Mouse (Mus musculus): ENCODE data around the gene Fam160a1. TPM values are rescaled to one million over a fixed set of nuclear protein-coding genes. Genes with fewer than 3 reads are reported as not detected.
A peak's percentile ranks its signal among the peaks of the same experiment; 100 is the strongest.

Fam160a1 gene
- 10 to 100 TPM; 55.5 to 57.7 TPM for total RNA-seq (2021)
- long read RNA-seq, experiment 1, partial matches to known transcripts = 1 of 11 reads
- long read RNA-seq, experiment 1, other reads (novel, unspliced or antisense) = 7 of 11 reads
- long read RNA-seq, experiment 2, transcript Fam160a1-204 (4 exons, 3,242 nt) = major isoform, 6 of 26 reads
- long read RNA-seq, experiment 2, partial matches to known transcripts = 2 of 26 reads
- long read RNA-seq, experiment 2, other reads (novel, unspliced or antisense) = 18 of 26 reads

- DNase-seq = no peak
- intact Hi-C loops (cut with DNase I) = no loop called here
Observed at GRCm38 (mm10) chr3:85817191-85817590, at the start of gene Fam160a1. Gene Fam160a1, minus strand, starts transcription at chr3:85817291.

DNA sequence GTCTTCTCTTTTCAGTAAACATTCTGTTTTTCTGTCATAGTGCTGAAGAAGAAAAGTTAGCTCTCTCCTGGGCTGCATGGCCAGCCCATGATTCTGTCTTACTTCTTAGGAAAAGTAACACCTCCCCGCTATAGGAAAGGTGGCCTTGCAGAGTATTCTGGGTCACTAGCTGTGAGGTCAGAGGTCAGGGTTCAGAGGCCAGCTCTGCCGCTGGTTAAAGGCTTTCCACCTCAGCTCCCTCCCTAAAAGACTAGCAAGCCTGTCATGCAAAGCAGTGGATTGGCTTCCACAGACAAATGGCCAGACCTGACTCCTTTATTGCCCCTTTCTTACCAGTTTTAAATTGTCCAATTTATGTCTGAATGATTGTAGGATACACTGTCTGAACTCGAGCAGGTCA lies 46.9 kb upstream of the Fam160a1 start:
- intact Hi-C loops (cut with DNase I) = no loop called here
- DNase-seq = no peak

DNA sequence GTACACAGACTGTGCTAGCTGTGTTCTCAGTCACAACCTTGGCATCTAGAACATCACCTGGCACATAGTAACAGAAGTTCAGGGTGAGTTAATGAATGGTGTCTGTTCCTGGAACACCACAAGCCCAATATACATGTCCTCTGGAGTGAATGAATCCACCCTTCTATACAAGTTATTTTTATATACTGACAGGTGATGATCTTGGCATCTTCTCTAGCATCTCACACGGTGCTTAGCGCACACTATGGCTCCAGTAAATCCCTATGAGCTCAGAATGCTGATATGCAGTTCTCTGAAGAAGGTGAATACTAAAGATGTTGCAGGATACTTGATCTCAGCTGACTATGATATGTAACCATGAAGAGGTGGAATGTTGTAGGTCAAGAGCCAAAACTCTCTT lies 45.8 kb upstream of the Fam160a1 start:
- DNase-seq = no peak
- intact Hi-C loops (cut with DNase I) = no loop called here

DNA sequence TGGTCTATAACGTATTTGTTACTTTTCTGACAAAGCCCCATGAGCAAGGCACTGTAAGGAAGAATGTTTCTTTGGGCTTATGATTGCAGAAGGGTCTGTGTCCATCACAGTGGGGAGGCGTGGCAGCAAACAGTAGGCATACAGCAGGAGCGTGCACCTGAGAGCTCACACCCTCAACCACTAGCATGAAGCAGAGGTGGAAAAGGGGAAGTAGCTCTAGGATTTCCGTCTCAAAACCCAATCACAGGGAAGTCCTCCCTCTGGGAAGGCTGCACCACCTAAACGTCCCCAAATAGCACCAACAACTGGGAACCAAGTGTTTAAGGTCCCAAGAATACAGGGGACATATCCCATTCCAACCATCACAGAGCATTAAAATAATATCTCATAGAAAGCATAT lies 43.9 kb upstream of the Fam160a1 start:
- DNase-seq = no peak
- intact Hi-C loops (cut with DNase I) = no loop called here

DNA sequence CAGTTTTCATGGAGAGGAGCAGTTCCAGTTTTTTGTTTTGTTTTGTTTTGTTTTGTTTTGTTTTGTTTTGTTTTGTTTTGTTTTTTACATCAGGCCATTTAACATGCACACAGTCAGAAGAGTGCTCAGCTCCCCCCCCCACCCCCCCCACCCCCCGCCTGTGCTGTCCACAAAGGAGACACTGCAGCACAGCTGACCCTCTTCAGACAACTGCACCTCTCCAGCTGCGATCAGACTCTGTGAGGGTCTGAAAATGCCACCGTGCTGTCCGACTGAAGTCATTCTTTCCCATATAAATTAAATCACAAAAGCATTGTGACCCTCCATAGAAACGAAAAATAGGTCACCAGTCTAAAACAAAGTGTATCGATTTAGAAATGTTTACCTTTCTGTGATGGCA lies 42.2 kb upstream of the Fam160a1 start:
- DNase-seq = no peak
- intact Hi-C loops (cut with DNase I) = no loop called here

DNA sequence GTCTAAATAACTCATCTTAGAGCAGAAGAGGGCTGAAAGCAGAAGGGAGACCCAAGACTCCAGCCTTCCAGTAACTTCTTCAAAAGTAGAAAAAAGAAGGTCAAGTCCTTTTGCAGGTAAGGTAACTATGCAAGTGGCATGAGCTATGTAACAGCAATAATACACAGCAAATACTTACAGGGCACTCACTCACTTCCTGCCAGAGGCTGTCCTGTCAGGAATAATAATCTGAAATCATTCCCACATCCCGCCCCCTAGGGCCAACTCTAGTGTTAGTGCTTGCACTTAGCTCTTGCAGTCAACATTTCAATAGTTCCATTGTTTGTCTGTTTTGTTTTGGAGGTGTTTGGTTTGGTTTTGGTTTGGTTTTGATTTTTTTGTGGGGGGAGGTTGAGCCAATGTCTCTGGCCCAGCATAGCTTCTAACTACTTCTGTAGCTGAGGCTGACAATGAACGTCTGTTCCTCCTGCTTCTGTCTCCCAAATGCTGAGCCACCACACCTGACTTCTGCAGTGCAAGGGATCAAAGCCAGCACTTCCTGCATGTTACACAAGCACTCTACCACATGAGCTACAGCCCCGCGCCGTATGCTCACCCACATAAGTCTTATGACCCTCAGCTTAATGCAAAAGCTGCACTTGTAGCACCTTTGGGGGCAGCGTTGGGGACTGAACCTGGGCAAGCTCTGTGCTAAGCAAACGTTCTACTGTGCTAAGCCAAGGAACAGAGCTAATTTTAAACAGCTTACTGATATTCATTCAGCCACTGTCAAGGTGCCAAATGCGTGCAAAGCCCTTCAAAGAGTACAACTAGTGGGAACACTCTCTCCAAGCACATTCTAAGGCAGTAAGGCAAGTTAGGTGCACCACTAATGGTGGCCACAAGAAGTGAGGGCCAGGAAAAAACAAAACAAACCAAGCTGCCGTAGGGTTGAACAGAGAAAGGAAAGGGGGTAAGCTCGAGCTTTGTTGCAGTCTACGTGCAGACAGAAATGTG lies 41.3 kb upstream of the Fam160a1 start:
- intact Hi-C loops (cut with DNase I) = no loop called here
- DNase-seq = peak; percentile 27 to 38

- intact Hi-C loops (cut with DNase I) = no loop called here
- DNase-seq = no peak
Observed at GRCm38 (mm10) chr3:85857083-85857482, 40.0 kb upstream of the Fam160a1 start.

DNA sequence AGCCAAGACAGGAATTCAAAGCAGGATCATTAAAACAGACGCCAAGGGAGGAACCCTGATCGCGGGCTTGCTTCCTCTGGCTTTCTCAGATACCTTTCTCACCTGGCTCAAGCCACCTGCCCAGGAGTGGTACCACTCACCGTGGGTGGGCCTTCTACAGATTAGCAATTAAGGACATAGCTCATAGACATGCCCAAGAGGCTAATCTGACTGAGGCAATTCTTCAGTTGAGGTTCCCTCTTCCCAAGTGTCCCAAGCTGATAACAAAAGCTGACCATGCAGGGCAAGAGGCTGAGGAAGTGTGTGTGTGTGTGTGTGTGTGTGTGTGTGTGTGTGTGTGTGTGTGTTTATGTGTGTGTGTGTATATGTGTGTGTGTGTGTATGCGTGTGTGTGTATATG lies 38.9 kb upstream of the Fam160a1 start:
- intact Hi-C loops (cut with DNase I) = no loop called here
- DNase-seq = no peak

GRCm38 (mm10) chr3:85855043-85855442 lies 38.0 kb upstream of the Fam160a1 start:
- intact Hi-C loops (cut with DNase I) = no loop called here

DNA sequence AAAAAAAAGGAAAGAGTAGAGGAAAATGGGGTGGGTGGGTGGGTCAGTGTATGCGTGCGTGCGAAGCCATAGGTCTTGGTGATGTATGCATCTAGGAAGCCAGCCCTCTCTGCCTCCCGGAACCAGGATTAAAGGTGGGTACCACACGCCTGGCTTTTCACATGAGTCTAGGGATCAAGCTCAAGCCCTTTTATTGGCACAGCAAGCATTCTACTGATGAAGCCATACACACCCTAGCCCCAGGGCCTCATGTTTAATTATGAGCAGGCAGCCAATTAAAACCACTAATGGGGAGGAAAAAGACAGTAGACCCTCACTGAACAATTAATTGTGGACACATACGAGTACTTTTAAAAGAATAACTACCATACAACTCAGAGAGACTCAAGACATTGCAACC lies 37.1 kb upstream of the Fam160a1 start:
- DNase-seq = no peak
- intact Hi-C loops (cut with DNase I) = no loop called here

More at GRCm38 (mm10) chr3:85855043-85855442, 38.0 kb upstream of the Fam160a1 start:
- DNase-seq = no peak

DNA sequence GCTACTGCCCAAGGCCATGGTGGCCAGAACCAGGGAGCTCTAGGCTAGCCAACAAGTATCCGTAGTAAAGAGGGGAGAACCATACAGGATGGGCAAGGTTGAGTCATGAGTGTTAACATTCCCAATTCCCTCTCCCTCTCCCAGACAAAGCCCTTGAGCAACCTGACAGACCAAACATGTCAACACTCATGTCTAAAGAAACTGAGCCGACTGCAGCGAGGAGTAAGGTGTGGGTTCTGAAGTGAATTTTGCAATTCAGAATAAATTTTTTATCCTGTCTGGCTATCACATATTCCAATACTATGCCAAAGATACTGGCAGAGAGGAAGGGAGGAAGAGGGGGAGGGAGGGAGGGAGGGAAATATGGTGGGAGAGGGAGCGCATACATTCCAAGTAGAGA lies 36.6 kb upstream of the Fam160a1 start:
- DNase-seq = no peak
- intact Hi-C loops (cut with DNase I) = no loop called here

GRCm38 (mm10) chr3:85850079-85850478 lies 33.0 kb upstream of the Fam160a1 start:
- intact Hi-C loops (cut with DNase I) = no loop called here

DNA sequence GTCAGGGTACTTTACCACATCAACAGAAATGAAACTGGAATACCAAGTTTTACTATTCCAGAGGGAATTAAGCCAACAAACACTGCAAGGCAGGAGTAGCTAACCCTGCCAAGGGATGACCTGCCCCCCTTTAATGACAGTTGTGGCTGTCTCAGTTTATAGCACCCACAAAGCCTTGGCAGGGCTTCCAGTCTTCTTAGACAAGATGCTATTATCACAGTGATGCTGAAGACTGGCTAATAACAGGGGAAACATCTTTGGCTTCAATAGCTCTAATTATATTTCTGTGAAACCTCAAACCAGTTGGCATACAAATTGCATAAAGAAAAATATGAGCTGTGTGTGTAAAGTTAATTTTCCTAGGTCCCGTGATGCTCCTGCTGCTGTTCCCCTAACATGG lies 29.2 kb upstream of the Fam160a1 start:
- DNase-seq = no peak
- intact Hi-C loops (cut with DNase I) = no loop called here

More at GRCm38 (mm10) chr3:85850079-85850478, 33.0 kb upstream of the Fam160a1 start:
- no peak for DNase-seq

- intact Hi-C loops (cut with DNase I) = no loop called here
Observed at GRCm38 (mm10) chr3:85845341-85845740, 28.2 kb upstream of the Fam160a1 start.

GRCm38 (mm10) chr3:85842881-85843218 lies 25.8 kb upstream of the Fam160a1 start:
- intact Hi-C loops (cut with DNase I) = no loop called here

More at GRCm38 (mm10) chr3:85845341-85845740, 28.2 kb upstream of the Fam160a1 start:
- DNase-seq = no peak

GRCm38 (mm10) chr3:85842177-85842880 lies 25.2 kb upstream of the Fam160a1 start:
- DNase-seq = no peak
- intact Hi-C loops (cut with DNase I) = no loop called here

More at GRCm38 (mm10) chr3:85842881-85843218, 25.8 kb upstream of the Fam160a1 start:
- no peak for DNase-seq

DNA sequence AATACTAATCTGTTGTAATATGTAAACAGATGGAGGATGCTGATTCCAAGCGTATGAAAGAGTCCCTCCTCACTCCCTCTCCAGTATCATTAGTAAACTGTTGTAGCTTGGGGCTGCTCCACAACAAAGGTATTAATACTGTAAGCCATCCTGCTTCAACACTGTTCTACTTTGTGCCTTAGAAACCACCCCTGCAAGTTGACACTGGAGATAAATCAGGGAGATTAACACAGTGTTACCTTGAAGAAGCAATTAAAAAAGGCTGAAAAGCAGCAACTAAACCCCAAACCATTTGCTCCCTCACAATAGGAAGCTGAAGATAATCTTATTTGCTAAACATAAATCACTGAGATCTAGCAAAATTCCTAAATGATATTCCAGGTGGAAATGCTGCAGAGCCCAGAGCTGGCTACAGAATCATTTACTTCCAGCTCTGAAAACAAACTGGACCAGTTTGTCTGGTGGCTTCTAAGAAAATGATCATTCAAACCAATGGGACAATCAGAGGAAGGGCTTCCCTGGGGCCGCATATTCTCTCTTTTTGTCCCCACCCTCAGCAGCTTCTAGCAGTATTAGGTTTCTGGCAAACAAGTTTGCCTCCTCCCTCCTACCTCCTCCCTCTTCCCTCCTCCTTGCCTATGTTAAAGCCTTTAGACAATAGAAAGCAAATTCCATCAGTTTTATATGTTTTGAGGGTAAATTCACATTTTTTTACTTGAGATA lies 24.5 kb upstream of the Fam160a1 start:
- no peak for DNase-seq
- intact Hi-C loops (cut with DNase I) = no loop called here

DNA sequence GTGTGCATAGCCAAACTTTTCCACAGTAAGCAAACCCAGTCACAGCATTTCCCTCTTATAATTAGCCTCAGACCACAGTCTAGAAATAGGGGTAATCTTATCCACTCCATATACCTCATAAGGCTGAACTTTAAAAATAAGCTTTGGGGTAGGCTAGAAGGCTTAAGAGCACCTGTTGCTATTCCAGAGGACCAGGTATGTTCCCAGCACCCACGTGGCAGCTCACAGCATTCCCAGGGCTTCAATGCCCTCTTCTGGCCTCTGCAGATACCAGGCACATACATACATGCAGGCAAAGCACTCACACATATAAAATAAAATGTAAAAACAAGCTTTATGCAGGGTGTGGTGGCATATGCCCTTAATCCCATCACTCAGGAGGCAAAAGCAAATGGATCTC lies 16.5 kb upstream of the Fam160a1 start:
- intact Hi-C loops (cut with DNase I) = no loop called here

GRCm38 (mm10) chr3:85832490-85833155 lies 15.5 kb upstream of the Fam160a1 start:
- DNase-seq = no peak
- intact Hi-C loops (cut with DNase I) = no loop called here

More for the DNA sequence above, 16.5 kb upstream of the Fam160a1 start:
- DNase-seq = no peak

DNA sequence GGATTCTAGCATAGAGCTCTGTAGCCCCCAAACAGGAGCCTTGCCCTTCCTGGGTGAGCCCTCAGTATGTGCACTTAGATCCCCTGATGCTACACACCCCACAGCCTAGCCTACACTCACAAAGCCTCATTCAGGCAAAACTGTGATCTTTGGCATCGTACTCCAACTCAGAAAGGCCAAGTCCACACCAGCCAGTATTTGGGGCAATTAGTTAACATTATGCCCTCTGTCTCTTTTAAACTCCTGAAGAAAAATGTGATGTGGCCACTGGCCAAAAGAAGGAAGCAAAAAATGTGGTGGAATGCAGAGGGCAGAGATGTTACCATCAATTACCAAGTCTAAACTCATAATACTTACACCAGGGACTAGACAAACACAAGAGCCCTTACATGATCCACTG lies 14.7 kb upstream of the Fam160a1 start:
- intact Hi-C loops (cut with DNase I) = no loop called here

More for the DNA sequence above, 14.7 kb upstream of the Fam160a1 start:
- no peak for DNase-seq

All from gastrocnemius, postnatal 36 days (tissue).